Mouse (Mus musculus): ENCODE data around the gene Myl6b.

GRCm38 (mm10) chr10:128516029-128516428 is 17.5 kb upstream of the Myl6b start:
- no peak for TF ChIP-seq GATA1 (IDR thresholded peaks at IDR 0.05; ENCODE audit: low read length)
- TF ChIP-seq TAL1 (IDR thresholded peaks at IDR 0.05; ENCODE audit: low read length), result no peak

All from erythroblast, embryonic 14.5 days (primary cell).